Mouse (Mus musculus): ENCODE measurements around the gene Xpot.

- TF ChIP-seq CHD2 (IDR thresholded peaks at IDR 0.05; ENCODE audit: low read depth, low read length), result no peak
- no peak for TF ChIP-seq HCFC1 (IDR thresholded peaks at IDR 0.05; ENCODE audit: borderline replicate concordance, insufficient read depth, low read length)
- no peak for TF ChIP-seq ZC3H11A (IDR thresholded peaks at IDR 0.05; ENCODE audit: borderline replicate concordance, low read depth, low read length)
Observed at GRCm38 (mm10) chr10:121583016-121583415, 43.1 kb downstream of the Xpot start.
